Mouse (Mus musculus) embryo, embryonic 10.5 days (tissue): Measurements from ENCODE around the gene Cort.

Experiments
- DNase-seq: peaks from one replicate; pipeline ENCODE4 v3.0.0-alpha.2; 2015; ENCODE audit warnings: low spot score

Gene Cort

DNA sequence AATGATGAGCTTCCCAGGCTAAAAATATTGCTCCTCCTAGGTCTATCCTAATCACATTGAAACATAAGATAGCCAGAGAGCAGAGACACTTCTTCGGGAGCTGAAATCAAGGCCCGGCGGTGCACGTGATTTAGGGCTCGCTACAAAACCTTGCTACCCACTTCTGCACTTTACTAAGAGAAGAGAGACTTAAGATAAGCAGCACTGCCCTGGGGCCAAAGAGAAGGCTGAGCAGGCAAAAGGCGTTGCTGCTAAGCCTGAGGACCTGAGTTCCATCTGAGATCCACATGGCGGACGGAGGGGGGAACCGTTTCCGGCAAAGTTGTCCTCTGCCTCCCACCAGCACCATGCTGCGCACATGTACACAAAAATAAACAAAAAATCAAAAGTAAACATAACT, 28.0 kb downstream of the Cort start:
- peak; percentile 17 for DNase-seq

DNA sequence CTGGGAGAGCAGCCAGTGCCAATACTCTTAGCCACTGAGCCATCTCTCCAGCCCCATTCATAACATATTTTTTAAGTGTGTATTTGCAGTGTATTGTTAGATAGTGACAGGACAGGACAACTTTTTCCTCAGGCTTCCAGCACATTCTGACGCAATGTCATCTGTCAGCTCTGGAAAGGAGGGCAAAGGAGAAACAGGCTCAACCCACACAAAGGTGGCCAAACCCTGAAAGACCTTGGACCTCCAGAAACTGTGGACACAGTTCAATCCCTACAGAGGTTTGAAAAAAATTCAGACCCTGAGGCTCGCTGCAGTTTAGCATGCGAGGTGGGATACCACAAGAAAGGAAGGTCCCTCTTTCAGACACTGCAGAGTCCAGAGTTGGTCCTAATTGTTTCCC, 28.6 kb downstream of the Cort start:
- no peak for DNase-seq

GRCm38 (mm10) chr4:149091364-149091763, 35.2 kb downstream of the Cort start:
- DNase-seq: no peak

GRCm38 (mm10) chr4:149085381-149085780, 41.2 kb downstream of the Cort start:
- DNase-seq: no peak

DNA sequence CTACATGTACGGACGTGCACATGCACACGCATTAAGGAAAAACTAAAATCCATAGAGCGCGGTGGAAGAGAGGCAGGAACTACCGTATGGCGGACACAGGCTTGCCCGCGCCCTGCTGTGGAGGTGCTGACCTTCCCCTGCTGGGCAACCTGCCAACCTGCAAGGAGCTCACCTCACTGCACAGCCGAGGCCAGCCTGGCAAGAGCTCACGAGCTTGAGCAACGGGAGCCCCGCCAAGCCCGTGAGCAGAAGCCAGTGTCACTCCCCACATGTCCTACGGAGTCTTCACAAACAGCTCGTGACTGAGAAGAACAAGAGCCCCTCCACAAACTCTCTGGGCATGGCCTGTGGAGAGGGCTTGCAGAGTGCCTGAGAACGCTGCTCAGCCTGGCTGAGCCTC, 45.0 kb downstream of the Cort start:
- DNase-seq: no peak

GRCm38 (mm10) chr4:149080111-149080510, 46.5 kb downstream of the Cort start:
- DNase-seq: no peak

GRCm38 (mm10) chr4:149079629-149080028, 46.9 kb downstream of the Cort start:
- DNase-seq: no peak

DNA sequence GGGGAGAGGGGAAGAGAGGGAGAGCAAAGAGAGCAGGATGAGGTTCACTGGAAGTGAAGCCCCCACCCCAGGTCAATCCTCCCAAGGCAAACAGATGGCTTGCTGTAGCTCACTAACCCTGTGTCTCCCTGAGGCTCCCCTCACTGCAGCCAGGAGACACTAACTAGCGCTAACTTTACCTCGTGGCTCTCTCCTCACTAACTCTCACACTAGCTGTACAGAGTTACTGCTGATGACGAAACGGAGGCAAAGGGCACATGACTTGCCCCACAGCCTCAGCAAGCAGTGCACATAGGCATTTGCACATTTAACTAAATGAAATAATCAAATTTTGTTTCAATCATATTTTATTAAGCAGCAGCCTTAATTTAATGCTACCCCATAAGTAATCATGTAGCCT, 48.3 kb downstream of the Cort start:
- no peak for DNase-seq

DNA sequence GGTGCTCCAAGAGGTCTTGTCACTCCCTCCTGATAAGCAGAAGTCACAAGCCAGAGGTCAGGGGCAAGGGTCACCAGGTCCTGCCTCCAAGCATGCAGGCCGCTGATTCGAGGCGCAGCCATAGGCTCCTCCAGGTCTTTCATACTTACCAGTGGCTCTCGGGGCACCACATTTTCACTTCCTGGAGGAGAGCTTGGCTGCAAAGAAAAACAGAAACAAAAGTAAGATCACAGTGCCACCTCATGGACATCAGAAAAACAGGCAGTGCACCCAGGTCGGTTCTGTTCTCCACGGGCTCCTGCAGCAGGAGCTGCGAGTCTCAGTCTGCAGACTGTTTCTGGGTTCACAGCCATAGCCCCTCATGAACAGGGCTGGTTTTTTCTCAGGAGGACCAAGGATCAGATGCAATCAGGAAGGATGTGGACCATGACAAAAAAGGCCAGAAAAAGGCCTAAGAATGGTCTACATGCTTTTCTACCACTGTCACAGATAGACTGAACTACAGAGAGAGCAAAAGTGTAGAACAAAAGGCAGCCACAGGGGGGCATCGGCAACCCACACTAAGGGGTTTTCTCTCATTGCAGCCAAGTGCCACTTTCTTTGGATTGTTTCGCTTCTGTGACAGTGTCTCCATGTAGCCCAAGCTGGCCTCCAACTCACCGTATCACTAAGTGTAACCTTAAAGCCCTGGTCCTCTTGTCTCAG, 50.5 kb downstream of the Cort start:
- peak; percentile 83 for DNase-seq

GRCm38 (mm10) chr4:149075073-149075472, 51.5 kb downstream of the Cort start:
- DNase-seq: no peak
